Mouse (Mus musculus) cerebellum, adult 2 months (tissue): Measurements from ENCODE around the gene Tdrd1.

Experiments
- CTCF ChIP-seq: fragments of 200-500 bp; IDR thresholded peaks from 2 replicates; pipeline ENCODE4 v1.5.1; 2011; ENCODE audit warnings: low read depth, mild to moderate bottlenecking, control low read depth, low read length, moderate library complexity, borderline replicate concordance; ENCODE audit not compliant: insufficient read depth
- POLR2A ChIP-seq: fragments of 200-500 bp; IDR thresholded peaks from 2 replicates; pipeline ENCODE4 v1.6.1; 2011; ENCODE audit warnings: low read length, control low read depth, borderline replicate concordance; ENCODE audit not compliant: insufficient read depth

DNA sequence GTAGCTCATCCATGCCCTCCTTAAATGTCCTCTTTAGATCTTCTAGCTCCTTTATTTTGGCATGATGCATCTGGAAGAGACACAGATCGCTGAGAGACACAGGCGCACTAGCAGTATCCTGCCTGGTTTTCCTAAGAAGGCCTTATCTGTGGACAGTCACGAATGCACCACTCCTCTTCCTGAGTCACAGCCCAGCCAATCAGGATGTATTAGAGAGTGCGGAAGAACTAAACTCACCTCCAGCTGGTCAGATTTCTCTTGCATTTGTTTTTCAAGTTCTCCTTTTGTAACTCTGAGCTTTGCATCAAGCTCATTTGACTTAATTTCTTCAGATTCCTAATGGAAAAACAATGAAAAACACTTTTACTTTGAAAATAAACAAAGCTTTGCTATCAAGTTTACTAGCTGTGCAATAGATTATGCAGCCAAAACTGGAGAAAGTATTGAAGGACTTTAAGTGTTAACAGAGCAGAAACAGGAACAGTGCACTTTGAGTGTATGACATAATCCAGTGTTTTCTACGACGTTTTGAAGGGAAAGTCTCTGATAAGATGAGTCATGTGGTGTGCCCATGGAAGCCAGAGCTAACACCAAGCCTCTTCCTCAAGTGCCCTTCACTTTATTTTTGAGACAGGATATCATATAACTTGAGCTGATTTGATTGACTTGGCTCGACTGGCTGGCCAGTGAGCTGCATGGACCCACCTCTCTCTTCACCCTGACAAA lies 24.9 kb upstream of the Tdrd1 start:
- TF ChIP-seq CTCF (no peak), POLR2A (no peak)
